Mouse (Mus musculus): ENCODE results near the gene Spsb2.

DNA sequence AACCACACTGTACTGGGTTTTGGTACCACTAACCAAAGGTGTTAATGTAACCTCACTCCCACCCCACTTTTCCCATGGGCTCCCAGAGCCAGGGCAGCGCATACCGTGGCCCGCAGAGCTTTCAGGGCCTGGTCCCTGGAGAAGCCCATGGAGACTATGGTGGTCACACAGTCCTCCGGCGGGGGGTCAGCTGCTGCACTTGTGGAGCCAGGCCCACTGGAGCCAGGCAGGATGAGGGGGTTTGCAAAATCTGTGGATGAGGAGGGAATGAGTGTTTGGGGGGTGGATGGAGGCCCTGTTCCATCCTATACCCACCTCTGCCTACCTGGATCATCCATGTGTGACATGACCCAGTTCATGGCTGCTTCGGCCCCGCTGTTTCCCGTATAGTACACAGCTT, 9.1 kb downstream of the Spsb2 start:
- no peak for TF ChIP-seq CTCF (IDR thresholded peaks at IDR 0.05; ENCODE audit: low read depth, low read length)
- no peak for TF ChIP-seq POLR2A (IDR thresholded peaks at IDR 0.05; ENCODE audit: borderline replicate concordance, low read depth, low read length)

Data from bone marrow macrophage, adult 2 months (primary cell).